Mouse (Mus musculus): ENCODE results near the gene Exoc2. TPM values are rescaled to one million over a fixed set of nuclear protein-coding genes. Genes with fewer than 3 reads are reported as not detected.

Exoc2 gene
- total RNA-seq, 4 experiments from 2014 or later = 13.9 to 17.2 (median 14.5) TPM

GRCm38 (mm10) chr13:30894015-30894634, 79.8 kb downstream of the Exoc2 start:
- no peak for DNase-seq (ENCODE audit: low spot score in 2 of 2)

DNA sequence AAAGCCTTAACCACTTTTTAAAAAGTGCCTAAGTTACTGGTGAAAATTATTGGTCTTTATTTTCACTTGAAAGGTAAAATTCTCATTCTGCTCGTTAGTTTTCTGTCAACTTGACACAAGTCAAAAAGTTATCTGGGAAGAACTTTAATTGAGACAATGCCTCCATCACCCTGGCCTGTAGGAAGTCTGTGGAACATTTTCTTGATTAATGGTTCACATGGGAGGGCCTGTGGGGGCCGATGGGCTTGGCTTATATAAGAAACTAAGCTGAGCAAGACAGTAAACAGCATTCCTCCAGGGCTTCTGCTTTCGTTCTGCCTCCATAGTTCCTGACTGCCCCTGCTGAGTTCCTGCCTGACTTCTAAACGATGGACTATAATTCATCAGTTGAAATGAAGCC, 81.6 kb downstream of the Exoc2 start:
- no peak for DNase-seq (ENCODE audit: low spot score in 2 of 2)

DNA sequence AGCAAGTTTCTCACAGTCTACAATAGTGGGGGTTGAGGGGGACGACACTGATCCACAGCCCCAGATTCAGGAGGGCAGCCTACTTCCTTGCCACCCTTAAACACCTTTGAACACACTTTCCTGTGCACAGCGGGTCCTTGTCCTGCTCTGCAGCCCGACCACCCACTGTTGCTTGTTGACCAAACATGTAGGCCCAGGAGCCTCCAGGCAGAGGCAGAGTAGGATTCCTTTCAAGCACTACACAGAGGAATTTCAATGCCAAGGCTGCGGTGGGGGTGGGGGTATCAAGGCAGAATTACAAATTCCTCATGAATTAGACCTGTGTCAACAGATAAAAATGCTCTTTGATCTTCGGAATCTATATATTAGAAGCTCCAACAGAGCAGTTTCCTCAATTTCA, 82.7 kb downstream of the Exoc2 start:
- no peak for DNase-seq (ENCODE audit: low spot score in 2 of 2)

- DNase-seq (ENCODE audit: low spot score in 2 of 2) = peak; percentile 61
These were observed 85.4 kb downstream of the Exoc2 start for GRCm38 (mm10) chr13:30888480-30888879.

GRCm38 (mm10) chr13:30880310-30880709, 93.6 kb downstream of the Exoc2 start:
- DNase-seq (ENCODE audit: low spot score in 2 of 2) = no peak

DNA sequence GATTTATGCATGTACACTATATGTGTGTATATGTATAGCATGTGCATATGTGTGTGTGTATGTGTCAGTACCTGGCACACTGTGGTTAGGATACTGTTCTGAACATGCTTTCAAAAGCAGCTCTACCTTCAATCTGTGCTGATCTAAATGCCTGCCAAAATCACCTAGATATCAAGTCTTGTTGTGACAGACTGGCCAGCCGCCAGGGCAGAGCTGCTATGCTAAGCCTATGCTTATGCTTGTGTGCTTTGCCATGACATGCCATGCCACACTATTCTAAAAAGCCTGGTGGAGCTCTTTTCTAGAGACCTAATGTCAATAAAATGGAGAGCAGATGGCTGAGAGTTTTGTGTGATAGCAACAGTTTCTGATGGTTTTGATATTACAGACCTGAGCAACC, 94.0 kb downstream of the Exoc2 start:
- DNase-seq (ENCODE audit: low spot score in 2 of 2) = no peak

GRCm38 (mm10) chr13:30875825-30876224, 98.1 kb downstream of the Exoc2 start:
- DNase-seq (ENCODE audit: low spot score in 2 of 2) = no peak

DNA sequence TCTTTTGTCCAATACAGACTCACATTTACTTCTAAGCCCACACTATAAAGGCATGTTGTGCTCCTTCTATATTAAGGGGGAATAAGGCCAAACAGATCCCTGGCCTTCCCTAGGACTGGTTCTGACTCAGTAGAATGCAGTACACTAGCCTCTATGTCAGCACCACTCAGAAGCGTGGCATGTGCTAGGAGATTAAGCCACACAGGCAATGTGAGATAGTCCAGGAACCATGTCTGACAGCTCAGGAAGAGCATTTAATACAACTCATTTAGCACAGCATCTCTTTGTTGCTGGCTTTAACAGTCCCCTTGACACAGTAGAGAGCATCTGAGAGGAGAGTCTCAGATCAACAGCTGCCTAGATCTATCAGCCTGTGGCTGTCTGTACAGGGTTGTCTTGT, 100.4 kb downstream of the Exoc2 start:
- no peak for DNase-seq (ENCODE audit: low spot score in 2 of 2)

DNA sequence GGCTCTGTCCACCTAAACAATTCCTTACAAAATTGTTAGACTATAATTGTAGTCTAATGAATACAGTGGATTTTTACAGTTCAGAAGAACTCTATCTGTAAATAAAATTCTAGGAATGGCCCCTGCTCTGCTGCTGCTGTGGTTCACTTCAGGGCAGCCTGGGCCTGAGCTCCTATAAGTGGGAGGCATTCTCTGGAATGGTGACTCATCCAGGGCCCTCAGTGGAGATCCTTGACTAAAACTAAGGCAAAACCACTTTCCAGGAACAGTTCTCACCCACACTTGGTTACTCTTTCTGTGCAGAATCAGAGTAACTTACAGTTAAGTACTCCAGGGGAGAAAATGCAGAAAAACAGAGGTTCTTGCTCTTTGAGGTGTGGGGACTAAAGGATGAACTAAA, 108.4 kb downstream of the Exoc2 start:
- DNase-seq (ENCODE audit: low spot score in 2 of 2) = no peak

GRCm38 (mm10) chr13:30864042-30864441, 109.9 kb downstream of the Exoc2 start:
- no peak for DNase-seq (ENCODE audit: low spot score in 2 of 2)

- DNase-seq (ENCODE audit: low spot score in 2 of 2) = no peak
These were observed 115.5 kb downstream of the Exoc2 start for GRCm38 (mm10) chr13:30858421-30858820.

DNA sequence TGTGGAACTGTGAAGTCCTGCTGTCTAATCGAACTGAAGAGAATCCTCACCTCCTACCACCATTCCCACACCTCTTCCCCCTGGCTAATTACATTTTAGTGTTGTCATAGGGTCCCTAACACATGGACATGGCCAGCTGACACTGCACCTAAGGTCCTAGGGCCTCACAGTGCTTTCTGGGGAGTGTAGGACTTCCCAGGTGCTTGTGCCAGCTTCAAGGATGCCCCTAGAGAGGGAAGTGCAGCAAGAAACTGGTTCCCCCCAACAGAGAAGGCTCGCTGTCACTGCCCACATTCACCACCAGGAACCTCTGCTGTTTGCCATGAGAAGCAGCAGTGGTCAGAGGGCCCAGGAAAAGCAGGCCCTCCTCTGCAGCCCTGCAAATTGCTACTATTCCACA, 123.2 kb downstream of the Exoc2 start:
- DNase-seq (ENCODE audit: low spot score in 2 of 2) = no peak

- DNase-seq (ENCODE audit: low spot score in 2 of 2) = no peak
These were observed 125.9 kb downstream of the Exoc2 start for GRCm38 (mm10) chr13:30848001-30848400.

DNA sequence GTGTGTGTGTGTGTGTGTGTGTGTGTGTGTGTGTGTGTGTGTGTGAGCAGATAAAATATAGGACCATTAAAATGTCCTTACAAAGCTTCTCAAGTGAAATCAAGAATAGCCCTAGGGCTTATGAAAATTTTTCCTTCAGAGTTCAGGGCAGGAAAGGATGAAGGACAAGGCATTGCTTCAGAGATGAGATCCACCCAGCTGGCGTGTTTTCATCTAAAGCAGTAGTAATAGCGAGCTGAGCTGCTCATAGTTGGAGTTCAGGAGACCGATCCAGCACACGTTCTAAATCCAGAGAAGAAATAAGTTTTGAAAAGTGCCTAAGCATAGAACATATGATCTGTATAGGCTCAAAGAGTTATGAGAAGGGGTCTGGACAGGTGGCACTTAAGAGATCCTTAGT, 127.4 kb downstream of the Exoc2 start:
- no peak for DNase-seq (ENCODE audit: low spot score in 2 of 2)

DNA sequence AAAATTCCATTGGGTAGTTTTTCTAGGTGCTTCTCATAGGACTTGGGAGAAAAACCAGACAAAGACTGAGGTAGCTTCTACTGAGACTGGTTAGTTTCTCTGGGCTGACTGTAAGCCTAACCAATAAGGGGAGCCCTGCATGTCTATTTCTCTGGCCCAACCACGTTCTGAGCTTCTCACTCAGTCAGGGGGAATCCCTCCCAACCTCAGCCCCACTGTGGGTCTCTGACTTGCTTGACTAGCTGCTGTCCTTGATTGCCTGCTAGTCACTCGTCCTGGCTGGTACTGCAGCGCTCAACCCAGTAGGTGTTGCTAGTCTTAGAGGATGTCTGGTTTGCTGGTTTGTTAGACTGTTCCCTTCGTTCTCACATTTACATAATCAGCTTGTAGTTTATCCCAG, 130.8 kb downstream of the Exoc2 start:
- no peak for DNase-seq (ENCODE audit: low spot score in 2 of 2)

DNA sequence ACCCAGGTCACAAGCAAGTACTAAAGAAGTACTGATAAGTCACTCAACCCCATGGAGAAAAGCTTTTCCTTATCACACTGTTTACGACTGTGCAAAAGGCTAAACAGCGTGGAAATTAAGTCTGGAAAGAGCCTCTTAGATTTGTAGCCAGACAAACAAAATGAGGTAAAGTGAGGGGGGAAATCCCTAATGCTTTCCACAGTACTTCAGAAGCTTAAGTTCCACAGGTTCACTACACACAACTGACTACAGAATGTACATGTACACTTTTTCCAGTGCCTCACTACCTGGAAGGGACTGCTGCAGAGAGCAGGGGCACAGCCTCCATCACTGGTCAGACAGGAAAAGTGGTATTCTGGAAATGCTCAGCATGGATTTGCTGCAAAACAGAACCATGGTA, 132.1 kb downstream of the Exoc2 start:
- no peak for DNase-seq (ENCODE audit: low spot score in 2 of 2)

DNA sequence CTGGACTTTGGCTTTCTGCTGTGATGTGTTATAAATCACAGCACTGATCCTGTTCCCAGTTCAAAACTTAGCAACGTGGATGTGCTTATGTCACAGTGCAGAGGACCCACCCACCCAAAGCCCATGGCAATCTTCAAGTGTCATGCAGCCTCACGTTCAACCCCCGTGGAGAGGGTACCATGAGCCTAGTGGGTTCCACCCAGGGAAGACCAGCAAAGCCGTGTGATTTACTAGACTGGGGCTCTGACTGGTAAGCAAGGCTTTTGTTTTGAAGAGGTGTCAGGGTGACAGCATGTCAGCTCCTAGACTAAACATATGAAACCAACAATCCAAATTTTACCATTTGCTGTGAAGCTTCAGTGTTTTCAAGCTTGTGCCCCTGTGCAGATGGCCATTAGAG, 132.6 kb downstream of the Exoc2 start:
- DNase-seq (ENCODE audit: low spot score in 2 of 2) = no peak

DNA sequence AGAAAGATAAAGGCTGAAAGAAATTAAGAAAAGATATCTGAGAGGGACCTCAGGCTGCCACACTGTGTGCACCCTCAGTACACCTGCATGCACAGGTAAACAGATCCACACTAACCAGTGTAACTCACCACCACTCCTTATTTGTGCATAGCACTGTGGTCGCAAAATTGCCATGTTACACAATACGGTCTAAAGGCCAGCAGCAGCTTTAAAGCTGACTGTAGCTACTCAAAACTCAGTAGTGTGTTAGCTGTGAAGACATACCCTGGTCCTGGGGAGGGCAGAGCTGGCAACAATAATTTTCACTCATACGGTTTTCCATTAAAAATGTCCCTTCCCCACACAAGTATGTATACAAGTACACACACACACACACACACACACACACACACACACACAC, 133.2 kb downstream of the Exoc2 start:
- no peak for DNase-seq (ENCODE audit: low spot score in 2 of 2)

DNA sequence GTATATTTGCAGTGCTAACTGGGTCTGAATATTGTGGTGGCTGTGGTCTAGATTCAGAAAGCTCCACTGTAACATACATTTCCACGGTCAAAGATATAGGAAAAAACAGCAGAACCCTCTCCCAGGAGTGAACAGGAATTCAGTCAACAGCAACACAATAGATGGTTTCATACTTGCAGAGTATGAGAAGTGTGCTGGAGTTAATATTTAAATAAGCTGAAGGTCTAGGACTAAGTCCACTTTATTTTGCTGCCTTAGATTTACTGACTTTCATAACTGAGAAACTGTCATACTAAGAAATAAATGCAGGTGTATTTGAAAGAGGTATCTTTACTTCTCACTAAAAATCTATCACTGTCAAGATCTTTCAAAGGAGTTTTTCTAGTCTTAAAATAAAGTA, 137.6 kb downstream of the Exoc2 start:
- DNase-seq (ENCODE audit: low spot score in 2 of 2) = no peak

DNA sequence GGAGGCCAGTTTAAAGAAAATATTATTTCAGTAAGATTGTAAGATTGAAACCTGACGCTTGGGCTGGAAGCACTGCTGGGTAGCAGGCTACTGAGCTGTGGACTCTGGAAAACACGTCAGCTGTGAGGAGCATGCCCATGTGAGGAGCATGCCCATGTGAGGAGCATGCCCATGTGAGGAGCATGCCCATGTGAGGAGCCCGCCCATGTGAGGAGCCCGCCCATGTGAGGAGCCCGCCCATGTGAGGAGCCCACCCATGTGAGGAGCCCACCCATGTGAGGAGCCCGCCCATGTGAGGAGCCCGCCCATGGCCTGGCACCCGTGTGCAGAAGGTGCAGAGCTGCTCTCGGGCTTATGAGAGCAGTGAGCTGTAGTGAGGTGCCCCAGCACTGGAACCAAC, 139.0 kb downstream of the Exoc2 start:
- DNase-seq (ENCODE audit: low spot score in 2 of 2) = no peak

GRCm38 (mm10) chr13:30834349-30834748, 139.5 kb downstream of the Exoc2 start:
- DNase-seq (ENCODE audit: low spot score in 2 of 2) = no peak

DNA sequence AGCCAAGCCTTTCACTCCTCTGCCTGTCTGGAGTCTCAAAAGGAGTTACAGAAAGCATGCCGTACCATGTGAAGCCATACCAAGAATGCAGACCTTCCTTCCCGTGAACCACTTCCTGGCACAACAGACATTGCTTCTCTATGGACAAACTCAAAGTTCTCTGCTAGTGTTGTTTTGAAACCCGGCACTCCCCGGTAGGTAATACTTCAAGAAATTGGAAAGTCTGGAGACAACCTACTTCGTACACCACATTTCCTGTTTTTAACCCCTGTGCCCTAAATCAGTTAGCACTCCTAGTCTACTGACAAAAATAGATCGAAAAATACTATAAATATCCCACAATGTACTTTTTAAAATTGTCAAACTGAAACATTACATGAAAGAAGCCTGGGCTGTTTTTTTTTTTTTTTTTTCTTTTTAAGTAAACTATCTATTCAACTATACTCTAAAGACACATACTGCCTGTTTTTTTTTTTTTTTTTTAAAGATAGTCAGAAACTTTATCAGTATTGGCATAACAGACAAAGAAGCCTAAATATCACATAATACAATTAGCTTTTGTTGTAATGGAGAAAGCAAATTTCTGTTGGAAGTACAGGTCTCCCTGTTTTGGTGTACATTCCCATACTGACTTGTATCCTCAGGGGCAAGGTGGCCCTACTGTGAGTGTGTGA, 140.3 kb downstream of the Exoc2 start:
- no peak for DNase-seq (ENCODE audit: low spot score in 2 of 2)

- no peak for DNase-seq (ENCODE audit: low spot score in 2 of 2)
These were observed 142.5 kb downstream of the Exoc2 start for GRCm38 (mm10) chr13:30831369-30831768.

GRCm38 (mm10) chr13:30826511-30826910, 147.4 kb downstream of the Exoc2 start:
- no peak for DNase-seq (ENCODE audit: low spot score in 2 of 2)

All from gastrocnemius, adult 8-10 months (tissue).